Mouse (Mus musculus): ENCODE results near the gene Ubash3b.

DNA sequence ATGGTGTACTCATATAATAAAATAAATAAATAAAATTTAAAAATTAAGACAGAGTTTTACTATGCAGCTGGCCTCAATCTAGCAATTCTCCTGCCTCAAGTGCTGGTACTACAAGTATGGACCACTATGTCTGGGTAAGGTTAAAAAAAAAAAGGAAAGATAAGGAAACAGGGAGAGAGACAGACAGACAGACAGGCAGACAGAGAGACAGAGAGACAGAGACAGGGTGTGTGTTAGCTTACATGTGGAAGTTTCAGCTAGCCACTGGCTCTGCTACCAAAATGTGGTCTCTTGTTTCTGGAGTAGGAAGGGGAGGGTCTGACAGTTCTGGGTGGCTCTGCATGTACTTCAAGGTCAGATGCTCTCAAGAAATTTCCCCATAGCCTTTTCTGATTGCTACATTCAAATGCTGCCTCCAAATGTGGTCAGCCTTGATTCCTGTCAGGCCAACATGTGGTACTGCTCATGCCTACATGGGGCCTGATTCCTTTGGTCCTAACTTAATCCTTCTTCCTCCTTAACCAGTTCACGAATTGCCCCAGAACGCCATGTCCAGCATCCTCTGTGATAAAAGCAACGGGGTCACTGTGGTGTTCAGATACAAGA lies 89.5 kb downstream of the Ubash3b start:
- TF ChIP-seq CTCF (IDR thresholded peaks at IDR 0.05; ENCODE audit: extremely low read depth, insufficient read depth, low read length) (no peak), POLR2A (IDR thresholded peaks at IDR 0.05; ENCODE audit: extremely low read depth, insufficient read depth, low read length) (no peak)
